Mouse (Mus musculus) MN1 (cell line): Measurements from ENCODE around the gene Birc5.

ENCODE experiments used
- DNase-seq: peaks from one replicate; pipeline ENCODE4 v3.0.0-alpha.2; 2016; ENCODE audit warnings: low spot score

Birc5 gene

DNA sequence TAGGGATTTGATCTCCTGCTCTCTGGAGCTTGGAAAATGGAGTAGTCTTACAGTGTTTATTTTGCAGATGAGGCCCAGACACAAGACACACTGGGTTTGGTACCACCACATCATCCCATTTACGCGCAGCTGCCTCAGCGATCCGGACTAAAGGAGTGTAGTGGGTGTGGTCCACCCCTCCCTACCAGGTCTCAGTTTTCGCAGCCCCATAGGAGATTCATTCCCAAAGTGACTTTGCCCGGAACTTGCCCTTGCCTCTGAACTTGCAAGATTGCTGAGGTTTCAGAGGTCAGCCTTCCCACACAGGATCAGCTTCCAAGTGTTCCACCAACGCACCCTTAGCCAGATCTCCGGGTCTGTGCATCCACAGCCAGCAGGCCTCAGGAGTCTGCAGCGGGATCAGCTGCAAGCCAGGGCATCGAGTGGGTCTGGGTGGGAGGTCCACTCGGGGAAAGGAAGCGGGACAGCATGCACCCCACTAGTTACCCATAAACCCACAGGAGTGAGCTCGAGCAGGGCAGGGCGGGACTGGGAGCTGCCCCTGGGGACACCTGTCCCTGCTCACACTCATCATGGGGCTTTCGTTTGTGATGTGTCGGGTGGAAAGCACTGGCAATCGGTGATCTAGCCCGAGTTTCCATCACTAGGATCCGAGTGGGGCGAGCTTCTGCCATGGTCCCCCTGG, 39.3 kb downstream of the Birc5 start:
- no peak for DNase-seq

DNA sequence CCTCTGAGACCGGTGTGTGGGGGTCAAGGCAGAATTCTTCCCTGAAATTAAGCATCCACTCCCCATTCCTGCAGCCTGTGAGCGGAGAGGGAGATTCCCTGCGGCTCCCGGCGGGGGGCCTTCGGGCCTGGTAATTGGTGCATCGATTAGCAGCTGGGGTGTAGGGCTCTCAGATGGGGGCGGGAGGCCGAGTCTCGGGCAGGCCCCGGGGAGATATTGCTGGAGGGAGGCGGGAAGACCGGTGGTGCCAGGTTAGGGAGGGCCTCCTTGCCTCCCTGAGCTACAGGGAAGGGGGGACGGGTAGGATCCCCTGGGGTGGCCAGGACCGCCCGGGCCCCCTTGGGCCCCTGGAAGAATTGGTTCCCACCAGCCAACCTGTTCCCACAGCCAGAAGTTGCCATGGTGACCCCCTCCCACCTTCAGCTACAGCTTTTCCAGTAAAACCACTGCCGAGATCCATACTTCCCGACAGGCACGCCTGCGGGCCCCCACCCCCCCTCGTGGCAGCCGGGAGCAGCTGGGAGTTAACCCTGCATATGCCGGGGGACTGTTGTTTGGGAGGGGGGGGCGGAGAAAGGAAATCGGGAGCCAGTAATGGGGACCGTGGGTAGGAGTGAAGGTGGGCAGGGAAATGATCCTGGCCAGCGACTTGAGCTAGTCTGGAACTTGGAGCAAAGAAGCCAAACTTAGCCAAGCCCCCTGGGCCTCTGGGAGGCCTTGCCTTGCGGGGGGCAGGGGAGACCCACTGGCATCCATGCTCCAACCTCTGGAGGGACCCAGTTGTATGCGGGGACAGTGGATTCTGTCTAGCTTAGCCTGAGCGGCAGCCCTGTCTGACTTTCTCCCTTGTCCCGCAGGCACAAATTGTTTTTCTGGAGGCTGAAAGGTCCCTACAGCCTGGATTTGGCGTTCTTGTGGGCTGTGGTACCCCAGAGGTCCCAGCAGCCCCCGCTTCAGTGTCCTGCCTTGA, 40.1 kb downstream of the Birc5 start:
- no peak for DNase-seq

DNA sequence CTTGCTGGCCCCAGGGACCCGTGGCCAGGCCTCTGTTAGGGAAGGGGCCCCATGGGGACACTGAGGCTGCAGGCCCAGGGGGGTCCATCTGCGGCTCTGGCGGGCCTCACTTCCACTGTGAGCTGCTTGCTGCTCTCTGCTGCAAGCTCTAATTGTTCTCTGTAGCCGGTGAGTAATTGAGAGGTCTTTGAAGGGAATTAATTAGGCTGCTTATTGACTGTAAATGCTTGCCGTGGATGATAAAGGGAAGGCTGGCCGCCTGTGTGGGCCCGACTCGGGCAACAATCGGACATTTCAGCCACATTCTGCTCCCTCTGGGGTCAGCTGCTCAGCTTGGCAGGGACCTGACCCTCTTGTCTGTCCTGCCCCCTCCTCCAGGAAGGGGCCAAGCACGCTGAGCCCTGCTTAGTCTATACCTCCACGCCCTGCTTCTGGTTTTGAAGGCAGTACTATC, 40.9 kb downstream of the Birc5 start:
- peak; percentile 45 for DNase-seq

DNA sequence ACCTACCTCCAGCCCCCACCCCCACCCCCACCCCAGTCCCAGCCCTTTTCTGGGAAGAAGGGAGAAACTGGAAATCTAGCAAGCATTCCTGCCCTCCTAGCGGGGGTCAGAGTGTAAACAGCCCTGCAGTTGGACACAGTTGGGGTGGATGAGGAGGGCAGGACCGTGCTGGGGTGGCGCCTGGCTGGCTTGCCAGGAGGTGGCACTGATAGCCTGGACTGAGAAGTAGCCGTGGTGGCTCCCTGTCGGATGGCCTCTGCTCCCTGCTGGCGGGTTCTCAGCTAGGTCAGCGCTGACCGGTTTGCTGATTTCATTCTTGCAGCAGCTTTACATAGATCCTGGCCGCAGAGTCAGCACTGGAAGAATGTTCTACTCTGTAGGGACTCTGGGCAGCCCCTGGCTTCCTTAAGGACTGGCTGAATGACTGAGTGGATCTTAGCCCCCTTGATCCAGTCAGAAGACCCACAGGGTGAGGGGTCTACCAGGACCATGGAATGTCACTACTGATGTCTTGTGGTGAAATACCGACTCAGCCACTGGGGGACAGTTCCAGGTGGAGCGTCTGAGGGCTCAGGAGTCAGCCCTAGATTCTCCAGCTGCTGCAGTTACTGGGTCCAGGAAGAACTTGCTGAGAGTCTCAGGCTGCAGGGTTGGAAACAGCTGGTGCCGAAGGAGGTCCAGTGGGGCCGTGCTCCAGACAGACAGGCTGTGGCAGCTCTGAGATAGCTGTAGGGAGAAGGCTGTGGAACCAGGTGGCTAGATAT, 41.6 kb downstream of the Birc5 start:
- peak; percentile 77 for DNase-seq

DNA sequence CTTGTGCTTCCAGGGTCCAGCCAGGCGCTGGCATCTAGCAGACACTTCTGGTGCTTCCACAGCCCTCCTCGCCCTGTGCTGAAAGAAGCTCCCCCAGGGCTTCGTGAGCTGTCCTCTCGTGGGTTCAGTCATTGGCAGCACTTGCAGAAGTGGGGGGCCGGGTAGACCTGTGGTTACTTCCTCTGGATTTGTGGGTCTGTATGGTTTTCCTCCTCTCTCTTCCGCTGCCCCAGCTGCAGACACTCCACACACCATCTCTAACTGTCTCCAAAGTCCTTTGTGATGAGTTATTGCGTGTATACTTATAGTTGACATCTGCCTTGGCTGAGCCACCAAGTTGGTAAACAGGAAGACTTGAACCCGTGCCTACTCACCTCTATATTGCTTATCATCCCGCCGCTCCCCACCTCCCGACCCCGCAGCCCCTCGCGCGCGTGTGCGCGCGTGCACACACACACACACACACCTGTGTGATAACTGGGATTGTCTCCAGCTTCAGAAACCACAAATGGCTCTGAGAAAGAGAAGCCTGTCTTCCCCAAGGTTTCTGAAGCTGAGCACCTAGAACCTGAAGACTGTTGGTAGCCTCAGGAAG, 42.6 kb downstream of the Birc5 start:
- no peak for DNase-seq

DNA sequence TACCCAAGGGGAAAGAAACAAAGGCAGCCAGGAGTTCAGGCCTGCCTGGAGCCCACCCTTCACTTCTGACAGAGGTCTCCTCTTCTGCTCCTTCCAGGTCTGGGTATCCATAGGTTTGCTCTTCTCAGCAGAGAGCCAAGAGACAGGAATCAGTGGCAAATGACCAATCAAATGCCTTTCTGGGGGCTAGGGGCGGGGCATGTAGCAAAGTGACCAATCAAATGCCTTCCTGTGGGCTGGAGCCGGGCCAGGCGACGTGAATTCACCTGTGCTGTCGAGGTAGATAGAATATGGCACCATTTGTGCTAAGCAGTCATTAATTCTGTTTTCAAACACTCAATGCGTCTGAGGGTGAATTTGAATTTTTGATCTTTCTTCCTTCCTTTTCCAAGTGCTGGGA, 43.1 kb downstream of the Birc5 start:
- no peak for DNase-seq

DNA sequence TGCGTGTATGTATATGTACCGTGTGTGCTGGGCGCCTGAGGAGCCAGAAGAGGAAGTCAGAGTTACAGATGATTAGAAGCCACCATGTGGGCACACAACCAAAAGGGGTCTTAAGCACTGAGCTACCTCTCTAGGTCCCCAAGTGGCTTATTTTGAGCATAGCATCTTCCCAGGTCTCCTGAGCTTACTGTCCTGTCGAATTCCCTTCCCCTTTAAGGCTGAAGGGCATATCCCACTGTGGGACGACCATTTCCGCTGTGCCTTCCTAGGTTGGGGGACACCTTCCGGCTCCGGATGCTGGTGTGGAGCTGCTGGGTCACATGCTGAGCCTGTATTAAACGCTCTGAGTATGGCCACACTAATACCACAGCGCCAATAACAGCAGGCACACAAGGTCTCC, 45.6 kb downstream of the Birc5 start:
- DNase-seq = no peak

DNA sequence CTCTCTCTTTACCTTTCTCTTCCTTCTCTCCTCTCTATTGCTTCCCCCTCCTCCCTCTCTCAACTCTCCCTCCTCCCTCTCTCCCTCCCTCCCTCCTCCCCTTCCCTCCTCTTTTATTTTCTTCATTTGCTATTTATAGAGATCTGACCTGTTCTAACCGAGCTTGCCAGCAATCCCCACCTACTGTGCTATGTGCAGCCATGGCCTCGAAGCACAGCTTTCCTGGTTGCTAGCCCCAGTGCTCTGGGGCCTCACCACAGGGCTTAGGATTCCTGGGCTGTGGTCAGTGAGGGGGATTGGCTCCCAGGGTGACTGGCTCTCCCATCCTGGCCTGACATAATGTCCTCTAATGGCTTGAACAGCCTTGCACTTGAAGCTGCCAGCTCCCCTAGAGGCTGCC, 47.5 kb downstream of the Birc5 start:
- DNase-seq = no peak

DNA sequence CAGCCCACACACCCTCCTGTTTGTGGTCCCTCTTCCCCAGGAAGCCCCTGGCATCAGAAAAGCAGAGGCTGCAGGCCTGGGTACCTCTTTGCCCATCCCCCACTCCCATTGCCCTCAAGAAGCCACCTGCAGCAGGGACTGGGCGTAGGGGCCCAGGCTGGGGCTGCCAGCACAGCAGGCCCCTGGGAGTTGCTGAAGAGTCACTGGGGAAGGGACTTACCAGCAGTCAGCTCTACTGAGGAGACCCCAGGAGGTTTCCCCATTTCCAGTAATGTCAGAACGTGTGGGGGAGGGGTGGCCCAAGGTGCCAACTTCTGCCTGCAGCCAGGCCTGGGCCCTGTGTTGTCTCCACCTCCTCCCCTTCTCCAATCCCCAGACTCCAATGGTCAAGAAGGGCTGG, 53.2 kb downstream of the Birc5 start:
- no peak for DNase-seq

DNA sequence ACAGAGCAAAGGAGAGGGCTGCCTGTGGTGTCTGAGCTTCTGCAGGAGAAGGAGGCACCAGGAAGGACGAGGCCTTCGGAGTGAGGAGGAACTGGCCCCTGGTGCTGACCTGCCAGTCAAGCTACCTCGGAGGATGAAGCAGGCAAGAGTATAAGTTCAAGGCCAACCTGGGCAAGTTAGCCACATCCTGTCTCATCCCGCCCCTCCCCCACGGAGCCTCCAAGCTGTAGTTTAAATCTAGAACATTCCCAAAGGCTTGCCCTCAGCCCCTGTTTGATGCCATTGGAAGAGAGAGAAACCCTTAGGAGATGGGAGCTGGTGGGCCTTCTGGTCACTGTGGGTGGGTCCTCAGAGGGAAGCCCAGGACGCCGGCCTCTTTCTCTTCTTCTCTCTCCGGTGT, 55.4 kb downstream of the Birc5 start:
- no peak for DNase-seq
